Mouse (Mus musculus) forebrain, embryonic 16.5 days (tissue): ENCODE measurements around the gene Dpysl5. TPM values are rescaled to one million over a fixed set of nuclear protein-coding genes. Genes with fewer than 3 reads are reported as not detected.

Experiments used
- ATAC-seq: fragments of 200-750 bp; cut with Nextera tagmentation; 2 replicates; pipeline ENCODE4 v1.8.0; 2017; ENCODE audit warnings: mild to moderate bottlenecking, moderate library complexity
- H3K27ac ChIP-seq: fragments of 300-500 bp; sonication (generic); 2 replicates; pipeline ENCODE4 v1.5.1; 2014; ENCODE audit warnings: low read length, control low read depth
- H3K27me3 ChIP-seq: fragments of 300-500 bp; sonication (generic); replicated peaks from 2 replicates; pipeline ENCODE4 v1.6.1; 2014; ENCODE audit warnings: low read length; ENCODE audit not compliant: control insufficient read depth, insufficient read depth
- H3K36me3 ChIP-seq: fragments of 300-500 bp; sonication (generic); 2 replicates; pipeline ENCODE4 v1.6.1; 2014; ENCODE audit not compliant: control insufficient read depth, insufficient read depth
- H3K4me1 ChIP-seq: fragments of 300-500 bp; sonication (generic); replicated peaks from 2 replicates; pipeline ENCODE4 v1.6.1; 2014; ENCODE audit warnings: low read length; ENCODE audit not compliant: control insufficient read depth, insufficient read depth
- H3K4me2 ChIP-seq: fragments of 300-500 bp; sonication (generic); 2 replicates; pipeline ENCODE4 v1.6.1; 2014; ENCODE audit warnings: mild to moderate bottlenecking, low read length, control low read depth
- H3K4me3 ChIP-seq: fragments of 300-500 bp; sonication (generic); replicated peaks from 2 replicates; pipeline ENCODE4 v1.5.1; 2014; ENCODE audit warnings: mild to moderate bottlenecking, low read length, control low read depth
- H3K9ac ChIP-seq: fragments of 300-500 bp; sonication (generic); replicated peaks from 2 replicates; pipeline ENCODE4 v1.6.1; 2014; ENCODE audit warnings: low read depth, low read length, control low read depth
- H3K9me3 ChIP-seq: fragments of 300-500 bp; sonication (generic); 2 replicates; pipeline ENCODE4 v1.6.1; 2016; ENCODE audit warnings: low read length; ENCODE audit not compliant: control insufficient read depth
- WGBS: fragments of 180-500 bp; shearing (Covaris S2); extraction: QIAGEN DNeasy Blood & Tissue Kit; methylation state at CpG from one replicate; pipeline ENCODE4 v1.1.7; 2014; 5-methylcytosine and 5-hydroxymethylcytosine counted together
- polyA plus RNA-seq: library from polyadenylated mRNA; unstranded; fragments of >200 nt; fragmentation: Nextera tagmentation; extraction: Ambion mirVana; gene quantifications from 2 replicates; pipeline ENCODE4 v1.2.1, GENCODE M21; 2015

The Dpysl5 gene
- polyA plus RNA-seq, 1 experiment from 2014 or later = 278 TPM

GRCm38 (mm10) chr5:30824124-30824988 lies 113.0 kb downstream of the Dpysl5 start:
- Histone ChIP-seq H3K9ac (no peak overlapping the region), H3K9me3 (no peaks in the 10 kb centered on the region), H3K27me3 (no peaks in the 10 kb centered on the region), H3K4me3 (no peak overlapping the region), H3K36me3 (no peaks in the 10 kb centered on the region), H3K4me2 (no peak overlapping the region), H3K4me1 (peaks cover 13% of the 10 kb centered on the region), H3K27ac (no peak overlapping the region)
- 49% methylated on average over 11 of the region's 11 CpGs for WGBS
- no peak for ATAC-seq

- H3K9me3 ChIP-seq = no peaks in the 10 kb centered on the region
- WGBS = 63% methylated on average over 10 of the region's 10 CpGs
- peaks cover 13% of the 10 kb centered on the region for H3K4me1 ChIP-seq
- H3K27ac ChIP-seq = no peak overlapping the region
- no peak overlapping the region for H3K4me3 ChIP-seq
- H3K27me3 ChIP-seq = no peaks in the 10 kb centered on the region
- no peaks in the 10 kb centered on the region for H3K36me3 ChIP-seq
- no peak overlapping the region for H3K9ac ChIP-seq
- 0 out of 2 replicates have a peak, but pooled peaks have one; percentile 18 for ATAC-seq
- H3K4me2 ChIP-seq = no peak overlapping the region
Measured at GRCm38 (mm10) chr5:30825166-30825565, 113.8 kb downstream of the Dpysl5 start.

GRCm38 (mm10) chr5:30825821-30826220 lies 114.5 kb downstream of the Dpysl5 start:
- 65% methylated on average over 6 of the region's 6 CpGs for WGBS
- Histone ChIP-seq H3K4me1 (peaks cover 13% of the 10 kb centered on the region), H3K4me2 (no peak overlapping the region), H3K4me3 (no peak overlapping the region), H3K9me3 (no peaks in the 10 kb centered on the region), H3K9ac (no peak overlapping the region), H3K36me3 (no peaks in the 10 kb centered on the region), H3K27ac (no peak overlapping the region), H3K27me3 (no peaks in the 10 kb centered on the region)
- ATAC-seq = 0 out of 2 replicates have a peak, but pooled peaks have one; percentile 40

GRCm38 (mm10) chr5:30833416-30833815 lies 122.1 kb downstream of the Dpysl5 start:
- Histone ChIP-seq H3K4me3 (no peak overlapping the region), H3K4me2 (no peak overlapping the region), H3K9ac (no peak overlapping the region), H3K9me3 (peaks cover 2% of the 10 kb centered on the region; the same call in 1 of the 2 replicates), H3K4me1 (no peaks in the 10 kb centered on the region), H3K36me3 (peaks cover 7% of the 10 kb centered on the region; the same call in 1 of the 2 replicates), H3K27ac (no peak overlapping the region), H3K27me3 (no peaks in the 10 kb centered on the region)
- no peak for ATAC-seq
- WGBS = 85% methylated on average over 3 of the region's 3 CpGs

- H3K36me3 ChIP-seq = peaks cover 7% of the 10 kb centered on the region; the same call in 1 of the 2 replicates
- H3K4me2 ChIP-seq = no peak overlapping the region
- H3K9ac ChIP-seq = no peak overlapping the region
- no peak overlapping the region for H3K4me3 ChIP-seq
- peaks cover 2% of the 10 kb centered on the region; the same call in 1 of the 2 replicates for H3K9me3 ChIP-seq
- ATAC-seq = no peak
- no peaks in the 10 kb centered on the region for H3K27me3 ChIP-seq
- 93% methylated on average over 2 of the region's 2 CpGs for WGBS
- H3K4me1 ChIP-seq = no peaks in the 10 kb centered on the region
- H3K27ac ChIP-seq = no peak overlapping the region
Measured at GRCm38 (mm10) chr5:30839731-30840130, 128.4 kb downstream of the Dpysl5 start.

- Histone ChIP-seq H3K27me3 (no peaks in the 10 kb centered on the region), H3K4me3 (no peak overlapping the region), H3K36me3 (peaks cover under 1% of the 10 kb centered on the region; the same call in 1 of the 2 replicates), H3K9ac (no peak overlapping the region), H3K9me3 (no peaks in the 10 kb centered on the region), H3K27ac (no peak overlapping the region), H3K4me1 (no peaks in the 10 kb centered on the region), H3K4me2 (no peak overlapping the region)
- 61% methylated on average over 3 of the region's 3 CpGs for WGBS
- ATAC-seq = no peak
Measured at GRCm38 (mm10) chr5:30841896-30842295, 130.5 kb downstream of the Dpysl5 start.

Other genes starting within 250 kb of the Dpysl5 start
- 1.9 and 4.2 TPM in 2 replicates for gene Otof, start 249.6 kb upstream of the Dpysl5 start, polyA plus RNA-seq
- gene 1700001C02Rik, start 245.5 kb upstream of the Dpysl5 start, polyA plus RNA-seq = 0.71 and 0.94 TPM in 2 replicates
- not detected in 2 replicates for gene Cib4, start 165.7 kb upstream of the Dpysl5 start, polyA plus RNA-seq
- gene Kcnk3, start 123.4 kb upstream of the Dpysl5 start, polyA plus RNA-seq = 2.8 and 3.5 TPM in 2 replicates
- 30.1 and 32.5 TPM in 2 replicates for gene Slc35f6, start 63.6 kb upstream of the Dpysl5 start, polyA plus RNA-seq
- gene Cenpa, start 44.8 kb upstream of the Dpysl5 start, polyA plus RNA-seq = 95.3 and 114 TPM in 2 replicates
- gene Mapre3, start 103.1 kb downstream of the Dpysl5 start, polyA plus RNA-seq = 98.6 and 118 TPM in 2 replicates
- gene Tmem214, start 156.4 kb downstream of the Dpysl5 start, polyA plus RNA-seq = 50.6 and 52.7 TPM in 2 replicates
- 22.7 and 23.3 TPM in 2 replicates for gene Agbl5, start 177.1 kb downstream of the Dpysl5 start, polyA plus RNA-seq
- gene Ost4, start 196.2 kb downstream of the Dpysl5 start, polyA plus RNA-seq = 216 and 217 TPM in 2 replicates
- 13.5 and 20.5 TPM in 2 replicates for gene Emilin1, start 201.8 kb downstream of the Dpysl5 start, polyA plus RNA-seq
- gene Khk, start 209.9 kb downstream of the Dpysl5 start, polyA plus RNA-seq = 6.3 and 7.7 TPM in 2 replicates
- 15.8 and 29.0 TPM in 2 replicates for gene Cgref1, start 234.0 kb downstream of the Dpysl5 start, polyA plus RNA-seq
- gene Preb, start 248.8 kb downstream of the Dpysl5 start, polyA plus RNA-seq = 135 and 140 TPM in 2 replicates